ENCODE assay signal across 17 mouse cellular contexts in genomic region chr9:40316865-40317660, GRCm38 (mm10). TPM values are rescaled to one million over a fixed set of nuclear protein-coding genes. Genes with fewer than 3 reads are reported as not detected.
A peak's percentile ranks its signal among the peaks of the same experiment; 100 is the strongest.
DNase-seq lines count a peak whose midpoint lies in the region; ATAC-seq and TF ChIP-seq lines count a peak whose summit lies in the region.
"Had no signal": no experiment of that assay in that cellular context is flagged by ENCODE, and none has a peak within 500 bp of the region (broad histone marks: within the 10 kb centered on the region; RNA-seq: fewer than 3 reads in every experiment).

No protein-coding gene starts in this region.

- intact Hi-C loops in left cerebral cortex, postnatal 14 days (cut with DNase I), result no loop called here

- no peak overlapping the region for H3K4me2 ChIP-seq in lung, postnatal 0 days (replicated peaks; ENCODE audit: low read depth, low read length)
- H3K4me2 ChIP-seq: embryonic facial prominence, embryonic 12.5 days; forebrain, embryonic 13.5 days; hindbrain, embryonic 15.5 days; limb, embryonic 15.5 days; lung, embryonic 15.5 days; midbrain, embryonic 13.5 days; neural tube, embryonic 12.5 days had no signal

- H3K27ac ChIP-seq in kidney, adult 2 months (ENCODE audit: insufficient read depth, low read depth, low read length), result no peak overlapping the region
- H3K27ac ChIP-seq in lung, postnatal 0 days (ENCODE audit: low read length), result no peak overlapping the region
- H3K27ac ChIP-seq: embryonic facial prominence, embryonic 12.5 days; forebrain, embryonic 13.5 days; hindbrain, embryonic 15.5 days; limb, embryonic 15.5 days; lung, embryonic 15.5 days; midbrain, embryonic 13.5 days; neural tube, embryonic 12.5 days had no signal

- no peak overlapping the region for H3K4me3 ChIP-seq in kidney, adult 2 months (ENCODE audit: insufficient read depth, low read depth, low read length)
- no peak overlapping the region for H3K4me3 ChIP-seq in lung, postnatal 0 days (ENCODE audit: low read depth, low read length)
- H3K4me3 ChIP-seq: embryonic facial prominence, embryonic 12.5 days; forebrain, embryonic 13.5 days; hindbrain, embryonic 15.5 days; limb, embryonic 15.5 days; lung, embryonic 15.5 days; midbrain, embryonic 13.5 days; neural tube, embryonic 12.5 days had no signal

- WGBS in kidney, adult 2 months, result 73% methylated on average over 9 of the region's 9 CpGs
- 63% methylated on average over 9 of the region's 9 CpGs for WGBS in lung, postnatal 0 days

- H3K9ac ChIP-seq in lung, postnatal 0 days (replicated peaks; ENCODE audit: low read depth), result no peak overlapping the region
- H3K9ac ChIP-seq: embryonic facial prominence, embryonic 12.5 days; forebrain, embryonic 13.5 days; hindbrain, embryonic 15.5 days; limb, embryonic 15.5 days; lung, embryonic 15.5 days; midbrain, embryonic 13.5 days; neural tube, embryonic 12.5 days had no signal

- DNase-seq in adrenal gland, postnatal 10 days, result peak; percentile 61
- no peak for DNase-seq in adrenal gland, adult (ENCODE audit: inconsistent age in 2 of 2, low spot score in 1 of 2)
- peak; percentile 48 for DNase-seq in kidney, adult 2 months
- no peak for DNase-seq in kidney, adult 18-20 months
- peak; percentile 56 for DNase-seq in fibroblast of lung, adult 2 months (ENCODE audit: low read depth)
- DNase-seq in lung, postnatal 0 days (ENCODE audit: low spot score), result peak; percentile 77
- DNase-seq in left cerebral cortex, postnatal 14 days (ENCODE audit: low spot score in 2 of 2), result no peak
- DNase-seq: cerebellum, postnatal 36 days; kidney, postnatal 4 days had no signal

- H3K4me1 ChIP-seq in kidney, adult 2 months (ENCODE audit: control insufficient read depth, insufficient read depth, low read length), result 0 out of 2 replicates have a peak, but pooled peaks cover 10% of the 10 kb centered on the region
- peaks cover 16% of the 10 kb centered on the region; the same call in 1 of the 2 replicates for H3K4me1 ChIP-seq in lung, postnatal 0 days (ENCODE audit: insufficient read depth, low read depth, low read length)
- H3K4me1 ChIP-seq: forebrain, embryonic 13.5 days; hindbrain, embryonic 15.5 days; midbrain, embryonic 13.5 days had no signal

- TF ChIP-seq CTCF in kidney, adult 2 months (conservative IDR thresholded peaks at IDR 0.05; ENCODE audit: insufficient read depth, insufficient read length, low read depth, low read length), result no peak
- no peak for TF ChIP-seq CTCF in lung, postnatal 0 days (IDR thresholded peaks at IDR 0.05)

- no peak for TF ChIP-seq EP300 in lung, postnatal 0 days (IDR thresholded peaks at IDR 0.05)

- no peaks in the 10 kb centered on the region for H3K27me3 ChIP-seq in kidney, adult 2 months (replicated peaks; ENCODE audit: control insufficient read depth, insufficient read depth, low read length)
- no peaks in the 10 kb centered on the region for H3K27me3 ChIP-seq in lung, postnatal 0 days (replicated peaks; ENCODE audit: insufficient read depth, low read length)
- H3K27me3 ChIP-seq: embryonic facial prominence, embryonic 12.5 days; forebrain, embryonic 13.5 days; hindbrain, embryonic 15.5 days; limb, embryonic 15.5 days; lung, embryonic 15.5 days; midbrain, embryonic 13.5 days; neural tube, embryonic 12.5 days had no signal

- no peaks in the 10 kb centered on the region; the same call in 1 of the 2 replicates for H3K36me3 ChIP-seq in kidney, adult 2 months (ENCODE audit: control insufficient read depth, insufficient read depth, low read length)
- no peaks in the 10 kb centered on the region for H3K36me3 ChIP-seq in lung, postnatal 0 days (ENCODE audit: insufficient read depth, low read length)
- H3K36me3 ChIP-seq: limb, embryonic 15.5 days; lung, embryonic 15.5 days had no signal

- peak; percentile 36 for ATAC-seq in lung, postnatal 0 days
- no peak for ATAC-seq in monocyte, adult 5-6 weeks (replicated peaks; ENCODE audit: insufficient number of reproducible peaks, low FRiP score, low TSS enrichment, poor library complexity, severe bottlenecking)
- ATAC-seq: forebrain, embryonic 13.5 days; midbrain, embryonic 13.5 days had no signal

- no peak for TF ChIP-seq POLR2A in kidney, adult 2 months (IDR thresholded peaks at IDR 0.05; ENCODE audit: low read depth, low read length)

- H3K9me3 ChIP-seq in lung, postnatal 0 days (ENCODE audit: low read length), result no peaks in the 10 kb centered on the region
- H3K9me3 ChIP-seq: embryonic facial prominence, embryonic 12.5 days; forebrain, embryonic 13.5 days; hindbrain, embryonic 15.5 days; limb, embryonic 15.5 days; lung, embryonic 15.5 days; midbrain, embryonic 13.5 days; neural tube, embryonic 12.5 days had no signal

RNA-seq across cellular contexts. Expression of gene Scn3b, which starts 48.0 kb away (rescaled TPM):
- 10 to 100 TPM in 1 of 2 experiments, 1 to 10 TPM in 1; 5.6 to 11.8 TPM for total RNA-seq in adrenal gland, postnatal 10 days (2021)
- polyA plus RNA-seq in kidney, adult 2 months (2012; rRNA removed), result 0.05 and 0.38 TPM in 2 replicates
- polyA plus RNA-seq in lung, postnatal 0 days (2015; fragmentation: Nextera tagmentation; extraction: Ambion mirVana), result 37.6 and 46.9 TPM in 2 replicates
- not detected in 3 replicates for total RNA-seq in monocyte, adult 5-6 weeks (2017)
- total RNA-seq in left cerebral cortex, postnatal 14 days (2021), result 100 to 1,000 TPM; 112 to 124 TPM

Comparison
In these comparisons a context has a peak if more than half of its experiments do, and no peak if none do; other contexts are left out.
1. DNase-seq: peak in adrenal gland, postnatal 10 days (single experiment), kidney, adult 2 months (single experiment), fibroblast of lung, adult 2 months (single experiment) and lung, postnatal 0 days (single experiment); none in adrenal gland, adult (0 of 2), kidney, adult 18-20 months (single experiment) and left cerebral cortex, postnatal 14 days (0 of 2).
2. RNA of gene Scn3b, which starts 48.0 kb away (total RNA-seq): 112 to 124 TPM in left cerebral cortex, postnatal 14 days; 5.6 to 11.8 TPM in adrenal gland, postnatal 10 days and not detected in monocyte, adult 5-6 weeks; every median in the first group is over 4 times any median in the second.